Mouse (Mus musculus): ENCODE data around the gene Myo19. TPM values are rescaled to one million over a fixed set of nuclear protein-coding genes. Genes with fewer than 3 reads are reported as not detected.
A peak's percentile ranks its signal among the peaks of the same experiment; 100 is the strongest.

Gene Myo19
- 5.1 and 6.7 TPM in 2 replicates for polyA plus RNA-seq (2015; fragmentation: Nextera tagmentation; extraction: Ambion mirVana)

DNA sequence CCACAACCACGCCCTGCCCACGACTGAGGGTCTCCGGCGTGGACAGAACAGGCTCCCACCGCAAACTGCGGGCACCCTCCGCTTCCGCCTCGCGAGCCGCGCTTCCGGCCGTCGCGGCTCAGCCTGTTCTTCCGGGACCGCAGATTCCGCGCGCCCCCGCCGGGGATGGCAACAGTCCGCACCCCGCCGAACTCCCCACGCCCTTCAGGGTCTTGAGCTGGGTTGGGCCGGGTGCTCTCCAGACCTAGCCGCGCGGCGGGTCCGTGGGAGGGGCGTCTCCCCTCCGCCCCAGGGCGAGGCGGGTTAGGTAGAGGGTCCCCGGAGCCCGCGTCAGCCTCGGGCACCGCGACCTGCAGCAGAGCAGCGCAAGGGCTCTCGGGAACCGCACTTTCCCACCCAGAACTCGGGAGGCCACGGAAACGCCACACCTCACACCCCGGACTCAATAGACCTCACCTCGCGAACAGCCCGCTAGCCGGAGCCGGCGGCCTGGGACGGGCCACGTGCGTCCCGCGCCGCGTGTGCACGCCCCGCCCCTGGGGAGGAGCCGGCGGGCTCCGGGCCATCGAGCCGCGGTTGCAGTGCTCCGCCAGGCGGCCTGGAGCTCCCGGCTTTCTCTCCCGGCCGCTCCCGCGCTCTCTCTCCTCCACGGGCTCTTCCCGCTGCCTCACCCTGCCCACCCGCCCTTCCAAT, at the start of gene Myo19, which contains the start of gene Pigw:
TSS of gene Myo19 (plus strand) at position 377 of the 693 bp plus-strand sequence.
TSS of gene Pigw (minus strand) at position 514 of the 693 bp plus-strand sequence.
- WGBS: under 1% methylated on average over 75 of the region's 81 CpGs
- ATAC-seq (ENCODE audit: low FRiP score): peak; percentile 96

DNA sequence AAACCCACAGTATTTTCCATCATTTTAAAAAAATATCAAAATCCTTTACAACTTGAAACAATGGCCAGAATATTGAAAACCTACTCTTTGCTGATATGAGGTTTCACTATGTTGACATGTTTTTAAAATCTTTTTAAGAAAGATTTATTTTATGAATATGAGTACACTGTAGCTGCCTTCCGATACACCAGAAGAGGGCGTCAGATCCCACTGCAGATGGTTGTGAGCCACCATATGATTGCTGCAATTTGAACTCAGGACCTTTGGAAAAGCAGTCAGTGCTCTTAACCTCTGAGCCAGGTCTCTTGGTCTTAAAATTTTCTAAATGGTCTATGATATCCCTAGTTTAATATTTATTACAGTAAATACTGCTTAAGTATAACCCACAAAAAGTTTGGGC, 40.6 kb upstream of the Myo19 start:
- H3K36me3 ChIP-seq: peaks cover 66% of the 10 kb centered on the region
- H3K9me3 ChIP-seq: no peaks in the 10 kb centered on the region
- H3K4me3 ChIP-seq: no peak overlapping the region
- no peak for ATAC-seq (ENCODE audit: low FRiP score)
- H3K27ac ChIP-seq: no peak overlapping the region
- WGBS: 89% methylated on average over 2 of the region's 2 CpGs
- no peak overlapping the region for H3K4me2 ChIP-seq
- no peaks in the 10 kb centered on the region for H3K27me3 ChIP-seq
- no peaks in the 10 kb centered on the region for H3K4me1 ChIP-seq (replicated peaks)
- no peak overlapping the region for H3K9ac ChIP-seq

More for the DNA sequence above, at the start of gene Myo19, which contains the start of gene Pigw:
- Histone ChIP-seq H3K9me3 (no peaks in the 10 kb centered on the region), H3K4me3 (peak within 1 kb of the TSS; percentile 90), H3K27ac (peak within 1 kb of the TSS; percentile 89), H3K27me3 (no peaks in the 10 kb centered on the region), H3K4me2 (peak within 1 kb of the TSS; percentile 75), H3K36me3 (peaks cover 21% of the 10 kb centered on the region), H3K4me1 (replicated peaks) (peaks cover 19% of the 10 kb centered on the region), H3K9ac (peak within 1 kb of the TSS; percentile 80)

DNA sequence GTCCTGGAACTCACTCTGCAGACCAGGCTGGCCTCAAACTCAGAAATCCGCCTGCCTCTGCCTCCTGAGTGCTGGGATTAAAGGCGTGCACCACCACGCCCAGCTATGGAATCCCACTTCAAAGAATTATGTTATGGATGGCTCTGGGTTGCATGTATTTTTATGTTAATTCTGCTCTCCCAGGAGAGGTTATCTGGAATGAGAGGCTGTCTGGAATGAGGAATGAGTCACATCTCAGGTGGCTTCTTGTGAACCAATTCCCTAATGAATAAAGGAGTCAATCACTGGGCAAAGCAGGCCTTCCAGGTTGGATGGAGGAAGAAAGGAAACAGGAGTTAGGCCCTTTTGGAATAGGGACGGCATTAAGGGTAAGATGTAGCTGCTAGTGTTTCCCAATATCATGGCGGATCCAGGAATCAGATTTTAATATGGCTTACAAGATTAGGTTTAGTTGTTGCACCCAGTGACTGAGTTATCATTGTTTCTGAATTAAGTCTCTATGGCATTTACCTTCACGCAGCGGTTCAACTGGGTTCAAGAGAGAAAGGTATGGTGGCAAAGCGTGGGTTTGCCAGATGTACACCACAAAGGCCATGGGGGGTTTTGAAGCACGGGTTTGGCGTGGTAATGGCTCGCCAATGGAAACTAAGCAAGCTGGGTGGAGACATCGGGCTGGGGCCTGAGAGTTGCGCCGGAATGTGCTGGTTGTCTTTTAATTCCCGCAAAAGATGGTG, 33.0 kb upstream of the Myo19 start:
- H3K36me3 ChIP-seq: peaks cover 72% of the 10 kb centered on the region
- WGBS: 95% methylated on average over 15 of the region's 15 CpGs

DNA sequence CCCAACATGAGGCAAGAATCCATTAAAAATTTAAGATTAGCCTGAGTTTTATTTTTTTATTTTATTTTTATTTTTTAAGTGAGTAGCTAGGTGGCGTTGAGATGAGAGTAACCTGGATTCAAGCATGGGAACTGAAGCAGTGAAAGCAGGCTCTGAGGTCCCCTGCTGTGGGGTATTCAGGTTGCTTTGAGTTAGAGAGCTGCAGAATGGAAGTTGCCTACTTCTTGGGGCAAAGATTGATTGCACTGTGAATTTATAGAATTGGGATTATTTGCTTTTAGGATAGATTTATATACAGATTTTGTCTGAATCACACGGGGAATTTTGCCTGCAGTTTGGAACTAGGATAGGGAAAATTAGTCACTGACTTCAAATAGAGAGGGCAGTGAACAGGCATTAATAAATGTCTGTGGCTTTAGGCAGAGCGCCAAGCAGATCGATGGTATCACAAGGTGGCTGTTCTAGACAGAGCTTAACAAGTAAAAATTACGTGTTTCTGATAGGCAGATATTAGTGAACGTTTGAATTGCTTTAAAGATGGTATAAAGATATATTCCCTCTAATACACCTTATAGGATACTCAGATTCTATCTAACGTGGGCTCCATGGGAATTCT, 32.4 kb upstream of the Myo19 start:
- WGBS: 83% methylated on average over 7 of the region's 7 CpGs
- Histone ChIP-seq H3K36me3 (peaks cover 76% of the 10 kb centered on the region), H3K4me2 (no peak overlapping the region), H3K27ac (no peak overlapping the region), H3K4me1 (replicated peaks) (no peaks in the 10 kb centered on the region), H3K4me3 (no peak overlapping the region), H3K9ac (no peak overlapping the region), H3K27me3 (no peaks in the 10 kb centered on the region), H3K9me3 (no peaks in the 10 kb centered on the region)
- ATAC-seq (ENCODE audit: low FRiP score): no peak

More for the DNA sequence above, 33.0 kb upstream of the Myo19 start:
- Histone ChIP-seq H3K9ac (no peak overlapping the region), H3K4me3 (no peak overlapping the region), H3K4me2 (no peak overlapping the region), H3K27me3 (no peaks in the 10 kb centered on the region), H3K9me3 (no peaks in the 10 kb centered on the region), H3K4me1 (replicated peaks) (no peaks in the 10 kb centered on the region), H3K27ac (no peak overlapping the region)
- ATAC-seq (ENCODE audit: low FRiP score): no peak

DNA sequence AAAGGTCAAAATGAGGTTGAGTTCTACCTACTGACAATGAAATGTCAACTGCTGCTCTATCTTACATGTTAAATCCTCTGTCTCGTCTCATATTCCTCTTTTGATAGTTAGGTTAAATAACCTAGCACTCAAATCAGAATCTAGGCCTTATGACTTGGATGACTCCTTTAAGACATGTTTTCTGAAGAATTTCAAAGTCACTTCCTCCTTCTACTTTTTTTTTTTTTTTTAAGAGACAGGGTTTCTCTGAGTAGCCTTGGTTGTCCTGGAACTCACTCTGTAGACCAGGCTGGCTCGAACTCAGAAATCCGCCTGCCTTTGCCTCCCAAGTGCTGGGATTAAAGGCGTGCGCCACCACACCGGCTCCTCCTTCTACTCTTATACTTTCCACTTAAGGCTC, 24.7 kb upstream of the Myo19 start:
- ATAC-seq (ENCODE audit: low FRiP score): no peak
- H3K36me3 ChIP-seq: peaks cover 56% of the 10 kb centered on the region

DNA sequence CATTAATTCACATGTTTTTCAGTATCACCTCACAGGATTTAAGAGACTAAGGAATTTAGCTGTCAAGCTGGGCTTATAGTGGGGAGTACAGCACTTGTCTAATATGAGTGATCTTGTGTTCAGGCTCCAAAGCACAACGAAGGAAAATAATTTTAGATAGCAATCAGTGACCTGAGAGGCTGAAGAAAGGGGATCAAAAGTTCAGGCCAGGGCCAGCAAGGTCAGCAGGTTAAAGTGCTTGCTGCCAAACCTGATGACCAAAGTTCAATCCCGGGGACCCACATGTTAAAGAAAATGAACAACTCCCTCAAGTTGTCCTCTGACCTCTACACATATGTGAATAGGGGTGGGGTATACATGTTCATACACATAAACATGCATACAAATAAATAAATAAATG, 14.7 kb upstream of the Myo19 start:
- Histone ChIP-seq H3K27me3 (no peaks in the 10 kb centered on the region), H3K27ac (no peak overlapping the region), H3K4me3 (no peak overlapping the region), H3K36me3 (peaks cover 5% of the 10 kb centered on the region; the same call in 1 of the 2 replicates), H3K4me2 (no peak overlapping the region), H3K9ac (no peak overlapping the region), H3K9me3 (no peaks in the 10 kb centered on the region), H3K4me1 (replicated peaks) (peaks cover 26% of the 10 kb centered on the region)
- 81% methylated on average over 2 of the region's 2 CpGs for WGBS
- ATAC-seq (ENCODE audit: low FRiP score): no peak

More for the DNA sequence above, 24.7 kb upstream of the Myo19 start:
- H3K9me3 ChIP-seq: no peaks in the 10 kb centered on the region
- no peak overlapping the region for H3K9ac ChIP-seq
- no peaks in the 10 kb centered on the region for H3K27me3 ChIP-seq
- no peaks in the 10 kb centered on the region for H3K4me1 ChIP-seq (replicated peaks)
- no peak overlapping the region for H3K27ac ChIP-seq
- no peak overlapping the region for H3K4me3 ChIP-seq
- 95% methylated on average over 6 of the region's 6 CpGs for WGBS
- H3K4me2 ChIP-seq: no peak overlapping the region

DNA sequence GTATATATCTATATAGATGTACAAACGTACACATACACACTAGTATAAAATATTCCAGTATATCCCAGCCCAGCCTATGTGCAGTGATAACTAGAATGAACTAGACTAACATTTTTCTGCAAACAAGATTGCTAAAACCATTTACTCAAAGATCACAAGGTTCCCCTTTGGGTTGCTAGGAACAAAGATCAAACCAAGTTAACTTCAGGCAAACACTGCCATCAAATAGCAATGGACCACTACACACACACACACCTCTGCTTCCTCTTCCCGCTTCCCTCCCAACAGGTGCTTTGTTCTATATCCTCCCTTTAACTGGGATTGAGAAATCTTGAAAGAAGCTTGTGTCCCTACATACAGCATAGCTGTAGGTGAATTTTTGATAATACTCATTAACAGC, 12.4 kb upstream of the Myo19 start:
- no peak for ATAC-seq (ENCODE audit: low FRiP score)
- H3K27me3 ChIP-seq: no peaks in the 10 kb centered on the region

DNA sequence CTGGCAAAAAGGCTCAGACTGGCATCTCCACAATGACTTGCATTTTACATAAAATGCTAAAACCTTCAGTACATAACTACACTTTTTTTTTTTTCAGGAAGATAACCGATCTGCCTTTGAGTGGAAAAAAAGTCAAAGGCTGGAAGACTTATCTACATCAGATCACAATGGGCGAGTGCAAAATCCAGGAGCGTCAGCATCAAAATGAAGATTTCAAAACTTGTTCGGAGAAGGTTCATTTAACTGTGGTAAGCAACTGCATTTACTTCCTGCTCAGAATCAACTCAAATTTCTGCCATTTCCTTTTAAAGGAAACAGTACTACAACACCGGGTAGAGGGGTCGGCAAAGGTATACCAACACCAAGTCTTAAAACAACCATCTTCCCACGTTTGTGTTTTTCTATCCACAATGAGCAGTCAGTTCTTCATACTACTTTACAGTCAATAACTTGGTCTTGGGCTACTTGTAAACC, 11.1 kb upstream of the Myo19 start:
- no peaks in the 10 kb centered on the region for H3K27me3 ChIP-seq
- H3K9me3 ChIP-seq: no peaks in the 10 kb centered on the region
- H3K4me1 ChIP-seq (replicated peaks): peaks cover 29% of the 10 kb centered on the region
- WGBS: 20% methylated on average over 7 of the region's 7 CpGs
- H3K36me3 ChIP-seq: no peaks in the 10 kb centered on the region
- H3K4me2 ChIP-seq: peak overlapping the region; percentile 91
- peak overlapping the region; percentile 60 for H3K4me3 ChIP-seq
- H3K27ac ChIP-seq: peak overlapping the region; percentile 100
- peak overlapping the region; percentile 88 for H3K9ac ChIP-seq
- no peak for ATAC-seq (ENCODE audit: low FRiP score)

More for the DNA sequence above, 12.4 kb upstream of the Myo19 start:
- Histone ChIP-seq H3K27ac (no peak overlapping the region), H3K36me3 (no peaks in the 10 kb centered on the region), H3K9me3 (no peaks in the 10 kb centered on the region), H3K4me2 (peak overlapping the region; percentile 33), H3K4me1 (replicated peaks) (peaks cover 29% of the 10 kb centered on the region), H3K9ac (no peak overlapping the region), H3K4me3 (no peak overlapping the region)
- 85% methylated on average over 2 of the region's 2 CpGs for WGBS

DNA sequence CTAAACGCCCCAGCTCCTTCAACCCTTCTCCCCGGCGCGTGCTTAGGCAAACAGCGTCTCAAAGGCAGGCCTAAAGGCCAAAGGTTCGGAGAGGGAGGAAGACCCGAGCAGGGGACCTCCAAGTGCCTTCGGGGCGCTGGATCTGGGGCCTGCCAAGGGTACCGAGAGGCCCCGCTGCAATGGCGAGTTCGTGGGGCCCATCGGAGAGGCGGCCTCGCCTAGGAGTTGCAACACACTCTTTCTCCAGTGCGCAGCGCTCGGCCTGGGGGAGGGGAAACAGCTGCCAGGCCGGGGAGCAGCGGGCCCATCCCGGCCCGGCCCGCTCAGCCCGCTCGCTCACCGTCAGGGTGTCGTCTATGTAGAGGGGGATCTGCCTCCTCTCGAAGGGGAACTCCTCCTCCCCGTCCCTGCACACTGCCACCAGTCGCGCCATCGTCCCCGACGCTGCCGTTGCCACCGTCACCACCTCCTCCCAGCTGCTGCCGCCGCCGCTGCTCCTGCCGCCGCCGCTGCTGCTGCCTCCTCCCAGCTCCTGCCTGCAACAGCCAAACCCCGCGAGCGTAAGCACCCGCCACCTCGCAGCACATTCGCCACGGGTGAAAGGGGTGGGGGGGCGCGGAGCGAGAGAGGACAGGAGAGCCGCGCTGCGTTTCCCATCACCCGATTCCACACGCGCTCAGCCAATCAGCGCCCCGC, 10.3 kb upstream of the Myo19 start:
- H3K27me3 ChIP-seq: no peaks in the 10 kb centered on the region
- H3K4me1 ChIP-seq (replicated peaks): peaks cover 29% of the 10 kb centered on the region
- peak overlapping the region; percentile 60 for H3K4me3 ChIP-seq
- peak overlapping the region; percentile 88 for H3K9ac ChIP-seq
- ATAC-seq (ENCODE audit: low FRiP score): peak; percentile 84
- H3K9me3 ChIP-seq: no peaks in the 10 kb centered on the region
- WGBS: under 1% methylated on average over 48 of the region's 61 CpGs
- H3K4me2 ChIP-seq: peak overlapping the region; percentile 91
- H3K27ac ChIP-seq: peak overlapping the region; percentile 100
- no peaks in the 10 kb centered on the region for H3K36me3 ChIP-seq

DNA sequence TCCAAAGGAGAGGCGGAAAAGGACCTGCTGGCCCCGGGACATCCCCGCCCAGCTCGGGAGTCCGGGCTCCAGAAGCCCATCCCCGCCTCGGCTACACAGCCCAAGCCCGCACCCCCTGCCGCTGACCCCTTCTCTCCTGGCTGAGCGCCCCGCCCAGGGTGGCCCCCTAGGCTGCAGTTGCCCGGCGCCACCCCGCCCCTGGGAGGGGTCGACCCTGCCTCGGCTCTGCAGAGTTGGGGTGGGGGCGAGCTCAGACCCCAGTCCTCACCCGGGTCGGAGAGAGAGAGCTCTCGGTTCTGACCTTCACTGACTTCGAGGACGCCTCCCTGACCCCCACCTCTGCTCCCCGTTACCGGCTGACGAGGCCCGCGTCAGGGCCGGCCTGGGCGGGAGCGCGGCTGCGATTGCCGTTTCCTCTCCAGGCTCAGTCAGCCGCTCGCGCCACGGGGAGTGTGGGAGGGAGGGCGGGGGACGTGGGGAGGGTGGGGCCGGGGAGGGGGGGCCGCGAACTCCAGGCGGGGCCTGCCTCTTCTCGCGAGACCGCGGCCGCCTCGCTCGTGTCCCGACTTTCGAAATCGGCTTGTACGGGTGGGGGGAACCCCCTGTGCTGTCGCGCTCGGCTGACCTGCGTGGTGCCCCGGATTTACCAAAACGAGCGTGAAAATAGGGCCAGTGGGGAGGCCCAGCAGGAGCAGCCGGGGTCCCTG, 9.5 kb upstream of the Myo19 start, which contains the start of gene Ggnbp2:
TSS of gene Ggnbp2 (minus strand) at position 481 of the 707 bp plus-strand sequence.
- no peaks in the 10 kb centered on the region for H3K9me3 ChIP-seq
- ATAC-seq (ENCODE audit: low FRiP score): peak; percentile 90
- peak within 1 kb of the TSS; percentile 100 for H3K27ac ChIP-seq
- H3K4me2 ChIP-seq: peak within 1 kb of the TSS; percentile 91
- peak within 1 kb of the TSS; percentile 94 for H3K9ac ChIP-seq
- peaks cover 25% of the 10 kb centered on the region for H3K4me1 ChIP-seq (replicated peaks)
- H3K36me3 ChIP-seq: no peaks in the 10 kb centered on the region
- under 1% methylated on average over 48 of the region's 62 CpGs for WGBS
- no peaks in the 10 kb centered on the region for H3K27me3 ChIP-seq
- H3K4me3 ChIP-seq: peak within 1 kb of the TSS; percentile 60

DNA sequence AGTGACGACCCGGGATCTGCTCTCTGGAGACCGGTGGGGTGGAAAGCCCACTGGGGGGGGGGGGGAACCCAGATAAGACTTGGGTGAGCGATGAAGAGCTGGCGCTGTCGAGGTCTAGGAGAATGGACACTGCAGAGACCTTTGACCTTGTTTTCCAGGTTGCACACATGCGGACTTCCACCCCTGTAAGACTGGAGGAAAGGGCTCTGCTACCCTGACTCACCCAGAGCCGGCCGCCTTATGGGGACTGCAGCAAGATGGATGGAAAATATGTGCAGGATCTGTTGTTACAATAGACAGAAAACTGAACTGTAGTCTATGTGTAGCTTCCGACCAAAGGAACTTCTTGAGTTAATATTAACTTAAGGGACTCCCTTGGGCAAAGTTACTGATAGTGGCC, 8.9 kb upstream of the Myo19 start:
- H3K4me1 ChIP-seq (replicated peaks): peaks cover 25% of the 10 kb centered on the region
- H3K27ac ChIP-seq: peak overlapping the region; percentile 100
- WGBS: 1% methylated on average over 10 of the region's 10 CpGs
- peak overlapping the region; percentile 60 for H3K4me3 ChIP-seq
- H3K9ac ChIP-seq: peak overlapping the region; percentile 94
- H3K36me3 ChIP-seq: no peaks in the 10 kb centered on the region
- peak; percentile 60; the same call in 1 of the 2 replicates for ATAC-seq (ENCODE audit: low FRiP score)
- H3K9me3 ChIP-seq: no peaks in the 10 kb centered on the region
- no peaks in the 10 kb centered on the region for H3K27me3 ChIP-seq
- H3K4me2 ChIP-seq: peak overlapping the region; percentile 70
